Mouse (Mus musculus) brown adipose tissue, adult 24 weeks (tissue): ENCODE measurements around the gene Chd4. TPM values are rescaled to one million over a fixed set of nuclear protein-coding genes. Genes with fewer than 3 reads are reported as not detected.
"Not testable (repeated sequence)": the region's sequence is repeated elsewhere in the genome, so short reads cannot be mapped to it uniquely, and the experiment has no call there.

ENCODE experiments used
- H3K27ac ChIP-seq: fragments of 200-500 bp; replicated peaks from 2 replicates; pipeline ENCODE4 v1.5.1; 2012; ENCODE audit warnings: low read depth, mild to moderate bottlenecking, low read length
- H3K4me1 ChIP-seq: fragments of 200-500 bp; 2 replicates; pipeline ENCODE4 v1.6.1; 2012; ENCODE audit warnings: low read length, mixed read lengths; ENCODE audit not compliant: control insufficient read depth, insufficient read depth, insufficient read length
- H3K4me3 ChIP-seq: fragments of 200-500 bp; 2 replicates; pipeline ENCODE4 v1.5.1; 2012; ENCODE audit warnings: low read depth, mild to moderate bottlenecking, low read length, moderate library complexity; ENCODE audit not compliant: insufficient read depth
- polyA plus RNA-seq: library from polyadenylated mRNA; stranded (reverse); fragments of >200 nt; gene quantifications from 2 replicates; pipeline ENCODE4 v1.2.4, GENCODE M21; 2012; ENCODE audit not compliant: missing spikeins, insufficient read depth, insufficient read length

Chd4 gene
- polyA plus RNA-seq, 1 experiment = 90.8 TPM

DNA sequence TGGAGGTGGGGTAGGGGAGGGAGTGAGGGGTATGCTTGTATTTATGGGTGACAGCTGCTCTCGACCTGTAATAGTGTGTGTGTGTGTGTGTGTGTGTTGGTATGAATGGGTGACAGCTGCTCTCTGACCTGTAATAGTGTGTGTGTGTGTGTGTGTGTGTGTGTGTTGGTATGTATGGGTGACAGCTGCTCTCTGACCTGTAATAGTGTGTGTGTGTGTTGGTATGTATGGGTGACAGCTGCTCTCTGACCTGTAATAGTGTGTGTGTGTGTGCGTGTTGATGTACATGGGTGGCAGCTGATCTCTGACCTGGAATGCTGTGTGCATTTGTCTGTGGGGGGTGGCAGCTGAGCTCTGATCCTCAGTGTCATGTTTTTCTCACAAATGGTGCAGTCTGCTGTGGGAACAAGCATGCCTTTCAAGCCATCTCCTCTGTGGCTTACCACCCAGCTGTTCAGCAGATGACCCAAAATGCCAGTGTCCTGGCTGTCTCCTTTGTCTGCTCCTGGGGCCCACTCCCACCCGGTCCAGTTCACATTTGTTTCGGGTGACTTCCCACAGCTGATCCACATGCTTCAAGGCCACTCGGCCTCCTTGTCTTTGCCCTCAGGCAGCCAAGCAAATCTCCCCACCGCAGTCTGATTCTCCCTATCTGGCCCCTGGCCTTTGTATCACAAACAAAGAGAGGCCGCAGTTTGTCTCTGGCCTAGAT, 61.3 kb downstream of the Chd4 start:
- H3K4me1 ChIP-seq = no peaks in the 10 kb centered on the region
- no peak overlapping the region for H3K4me3 ChIP-seq
- H3K27ac ChIP-seq = no peak overlapping the region

DNA sequence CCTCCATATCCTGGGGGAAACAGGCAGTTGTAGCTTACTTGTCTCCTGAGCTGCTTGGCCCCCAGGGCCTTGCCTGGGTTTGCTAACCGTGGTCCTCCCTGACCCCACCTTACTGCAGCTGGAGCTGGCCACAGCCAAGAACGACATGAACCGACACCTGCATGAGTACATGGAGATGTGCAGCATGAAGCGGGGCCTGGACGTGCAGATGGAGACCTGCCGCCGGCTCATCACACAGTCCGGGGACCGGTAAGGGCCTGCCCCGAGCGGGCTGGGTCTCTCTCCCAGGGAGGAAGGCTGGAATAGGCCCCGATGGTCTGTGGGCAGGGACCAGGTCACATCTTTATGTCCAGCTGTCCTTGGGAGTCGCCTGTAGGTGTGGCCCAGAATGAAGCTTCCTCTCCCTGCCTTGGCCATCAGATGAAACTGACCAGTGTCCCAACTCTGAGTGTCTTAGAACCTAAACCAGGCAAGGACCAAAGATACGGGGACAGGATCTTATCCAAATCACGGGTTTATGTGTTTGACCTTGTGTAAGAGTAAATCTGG, 63.2 kb downstream of the Chd4 start:
- H3K4me3 ChIP-seq = no peak overlapping the region
- H3K4me1 ChIP-seq = no peaks in the 10 kb centered on the region
- H3K27ac ChIP-seq = no peak overlapping the region

DNA sequence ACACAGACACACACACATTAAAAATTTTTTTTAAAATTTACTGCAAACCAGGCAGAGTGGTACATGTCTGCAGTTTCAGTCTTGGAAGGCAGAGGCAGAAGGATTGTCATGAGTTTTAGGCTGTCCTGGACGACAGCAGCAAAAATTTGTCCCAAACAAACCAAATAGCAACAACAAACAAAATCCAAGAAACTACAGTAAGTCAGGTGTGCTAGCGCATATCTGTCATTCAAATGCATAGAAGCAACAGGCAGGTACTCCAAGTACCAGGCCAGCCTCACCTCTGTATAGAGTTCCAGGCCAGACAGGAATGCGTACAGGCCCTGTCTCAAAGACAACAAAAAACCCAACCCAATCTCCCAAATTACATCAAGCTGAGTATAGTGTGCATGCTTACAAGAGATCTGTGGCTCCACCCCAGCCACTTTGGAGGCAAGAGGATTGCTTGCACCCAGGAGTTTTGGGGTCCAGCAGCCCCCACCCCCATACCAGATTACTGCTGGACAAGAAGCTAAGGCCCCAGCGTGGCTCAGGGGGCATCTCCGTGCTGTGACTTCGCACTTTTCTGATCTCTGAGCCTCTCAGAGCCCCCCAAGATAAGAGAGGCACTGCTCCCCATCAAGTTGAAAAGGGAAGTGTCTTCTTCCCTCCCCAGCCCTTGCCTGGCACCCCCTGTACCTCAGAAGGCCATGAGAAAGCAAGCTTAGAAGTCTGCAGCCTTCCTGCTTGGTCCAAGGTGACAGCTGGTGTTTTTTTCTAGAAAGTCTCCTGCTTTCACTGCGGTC, 64.2 kb downstream of the Chd4 start:
- no peak overlapping the region for H3K27ac ChIP-seq
- no peaks in the 10 kb centered on the region for H3K4me1 ChIP-seq

DNA sequence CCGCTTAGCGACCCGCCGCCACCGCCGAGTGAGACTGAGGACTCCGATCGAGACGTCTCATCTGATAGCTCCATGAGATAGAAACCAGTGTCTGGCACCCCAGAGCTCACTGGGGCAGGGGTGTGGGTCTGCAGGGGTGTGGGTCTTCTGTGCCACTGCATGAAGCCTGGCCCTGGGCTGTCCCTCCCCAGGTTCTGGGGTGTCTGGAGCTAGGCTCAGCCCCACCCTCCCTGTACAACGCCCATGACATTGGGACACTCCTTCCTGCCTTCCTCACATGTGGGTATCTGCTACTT, 64.7 kb downstream of the Chd4 start:
- peak overlapping the region; percentile 32; the same call in 1 of the 2 replicates for H3K27ac ChIP-seq
- H3K4me3 ChIP-seq = no peak overlapping the region
- no peaks in the 10 kb centered on the region for H3K4me1 ChIP-seq

More for the DNA sequence above, 64.2 kb downstream of the Chd4 start:
- no peak overlapping the region for H3K4me3 ChIP-seq

DNA sequence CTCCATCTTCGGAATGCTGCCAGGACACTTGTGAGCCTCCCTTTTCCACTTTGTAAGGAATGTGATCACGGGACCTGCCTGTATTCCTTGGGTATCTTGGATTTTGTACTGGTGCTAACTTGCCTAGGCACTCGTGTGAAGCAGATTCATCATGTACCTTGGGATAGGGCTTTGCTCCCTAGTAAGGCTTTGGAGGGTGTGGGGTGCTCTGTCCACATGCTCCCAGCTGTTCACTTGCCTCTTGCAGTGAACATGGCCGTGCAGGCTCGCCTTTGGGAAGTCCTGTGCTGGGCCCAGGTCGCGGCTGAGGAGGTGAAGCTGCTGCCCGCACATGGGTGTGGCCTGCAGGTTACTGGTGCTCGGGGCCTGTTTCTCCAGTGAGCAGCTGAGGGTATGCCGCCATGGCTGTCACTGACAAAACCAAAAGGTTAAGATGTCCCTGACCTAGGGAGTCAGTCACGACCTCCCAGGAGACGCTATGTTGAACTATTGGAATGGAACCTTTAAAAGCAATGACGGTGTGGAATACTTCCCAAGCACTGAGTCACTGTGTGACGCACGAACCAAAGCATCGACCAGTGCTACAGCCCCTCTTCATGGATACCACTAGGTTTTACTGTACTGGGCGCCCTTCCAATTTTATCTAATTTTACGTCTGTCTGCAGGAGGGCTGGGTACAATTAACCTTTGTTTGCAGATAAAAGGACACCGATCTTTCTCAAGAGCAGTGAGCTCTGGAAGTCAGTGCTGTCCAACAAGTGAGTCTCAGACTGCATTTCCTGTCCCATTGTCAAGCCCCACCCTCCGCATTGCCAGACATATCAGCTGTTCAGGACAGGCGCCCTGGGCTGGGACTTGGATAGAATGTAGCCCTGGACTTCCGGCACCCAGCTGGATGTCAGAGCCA, 65.3 kb downstream of the Chd4 start:
- H3K4me1 ChIP-seq = no peaks in the 10 kb centered on the region
- peak overlapping the region; percentile 9; the same call in 1 of the 2 replicates for H3K4me3 ChIP-seq
- peak overlapping the region; percentile 32 for H3K27ac ChIP-seq

DNA sequence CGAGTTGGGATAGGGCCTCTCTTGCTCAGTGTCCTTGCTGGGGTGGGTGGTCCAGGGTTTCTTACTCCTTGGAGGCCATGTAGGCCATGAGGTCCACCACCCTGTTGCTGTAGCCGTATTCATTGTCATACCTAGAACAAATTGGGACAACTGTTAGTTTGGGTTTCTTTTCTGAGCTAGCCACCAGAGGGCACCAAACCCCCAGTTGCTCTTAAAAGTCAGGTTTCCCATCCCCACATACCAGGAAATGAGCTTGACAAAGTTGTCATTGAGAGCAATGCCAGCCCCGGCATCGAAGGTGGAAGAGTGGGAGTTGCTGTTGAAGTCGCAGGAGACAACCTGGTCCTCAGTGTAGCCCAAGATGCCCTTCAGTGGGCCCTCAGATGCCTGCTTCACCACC, 66.2 kb downstream of the Chd4 start:
- not testable (repeated sequence) for H3K4me1 ChIP-seq, H3K27ac ChIP-seq
- 0 out of 2 replicates have a peak overlapping the region, but pooled peaks have one; percentile 1 for H3K4me3 ChIP-seq

DNA sequence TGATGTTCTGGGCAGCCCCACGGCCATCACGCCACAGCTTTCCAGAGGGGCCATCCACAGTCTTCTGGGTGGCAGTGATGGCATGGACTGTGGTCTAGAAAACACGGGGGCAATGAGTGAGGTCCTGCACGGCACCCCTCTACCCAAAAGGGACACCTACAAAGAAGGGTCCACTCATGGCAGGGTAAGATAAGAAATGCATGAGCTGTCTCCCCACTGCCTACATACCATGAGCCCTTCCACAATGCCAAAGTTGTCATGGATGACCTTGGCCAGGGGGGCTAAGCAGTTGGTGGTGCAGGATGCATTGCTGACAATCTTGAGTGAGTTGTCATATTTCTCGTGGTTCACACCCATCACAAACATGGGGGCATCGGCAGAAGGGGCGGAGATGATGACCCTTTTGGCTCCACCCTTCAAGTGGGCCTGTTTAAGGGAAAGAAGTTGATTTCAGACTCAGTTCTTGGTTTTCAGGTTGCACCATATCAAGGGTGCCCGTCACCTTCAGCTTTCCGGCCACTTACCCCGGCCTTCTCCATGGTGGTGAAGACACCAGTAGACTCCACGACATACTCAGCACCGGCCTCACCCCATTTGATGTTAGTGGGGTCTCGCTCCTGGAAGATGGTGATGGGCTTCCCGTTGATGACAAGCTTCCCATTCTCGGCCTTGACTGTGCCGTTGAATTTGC, 67.0 kb downstream of the Chd4 start:
- not testable (repeated sequence) for H3K4me1 ChIP-seq, H3K27ac ChIP-seq, H3K4me3 ChIP-seq

DNA sequence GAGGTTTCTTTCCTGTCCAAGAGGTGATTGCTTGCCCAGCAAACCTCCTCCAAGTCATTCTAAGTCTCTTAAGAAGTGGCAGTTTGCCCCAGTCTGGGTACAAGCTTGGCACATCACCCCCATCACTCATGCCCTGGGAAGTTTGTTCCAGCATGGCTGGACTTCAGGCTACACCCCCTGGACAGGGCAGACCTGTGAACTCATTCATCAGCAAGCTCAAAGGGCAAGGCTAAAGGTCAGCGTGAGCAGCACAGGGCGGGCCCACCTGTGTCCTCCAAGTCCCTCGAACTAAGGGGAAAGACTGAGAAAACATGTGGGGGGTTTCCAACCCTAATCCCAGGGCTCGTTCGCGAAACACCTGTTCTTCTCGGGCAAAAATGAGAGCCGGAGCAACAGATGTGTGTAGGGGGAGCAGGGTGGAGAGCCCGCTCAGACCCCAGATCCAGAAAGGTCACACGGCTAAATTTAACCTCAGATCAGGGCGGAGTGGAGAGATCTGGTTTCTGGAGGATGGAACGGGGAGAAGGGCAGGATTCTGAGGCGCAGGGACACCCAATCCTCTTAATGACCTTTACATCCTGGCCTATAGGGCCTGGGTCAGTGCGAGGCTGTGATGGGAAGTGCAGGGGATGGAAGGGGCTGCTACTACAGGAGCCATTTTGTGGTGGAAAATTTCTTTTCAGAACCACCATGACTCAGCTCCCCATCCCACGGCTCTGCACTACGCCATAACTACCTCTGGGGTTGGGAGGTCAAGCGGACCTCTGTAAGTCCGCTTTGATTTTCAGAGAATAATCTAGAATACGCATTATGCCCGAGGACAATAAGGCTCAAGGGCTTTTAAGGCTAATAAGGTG, 68.2 kb downstream of the Chd4 start:
- Histone ChIP-seq H3K27ac (peak overlapping the region; percentile 91), H3K4me3 (peak overlapping the region; percentile 92), H3K4me1 (no peaks in the 10 kb centered on the region)

DNA sequence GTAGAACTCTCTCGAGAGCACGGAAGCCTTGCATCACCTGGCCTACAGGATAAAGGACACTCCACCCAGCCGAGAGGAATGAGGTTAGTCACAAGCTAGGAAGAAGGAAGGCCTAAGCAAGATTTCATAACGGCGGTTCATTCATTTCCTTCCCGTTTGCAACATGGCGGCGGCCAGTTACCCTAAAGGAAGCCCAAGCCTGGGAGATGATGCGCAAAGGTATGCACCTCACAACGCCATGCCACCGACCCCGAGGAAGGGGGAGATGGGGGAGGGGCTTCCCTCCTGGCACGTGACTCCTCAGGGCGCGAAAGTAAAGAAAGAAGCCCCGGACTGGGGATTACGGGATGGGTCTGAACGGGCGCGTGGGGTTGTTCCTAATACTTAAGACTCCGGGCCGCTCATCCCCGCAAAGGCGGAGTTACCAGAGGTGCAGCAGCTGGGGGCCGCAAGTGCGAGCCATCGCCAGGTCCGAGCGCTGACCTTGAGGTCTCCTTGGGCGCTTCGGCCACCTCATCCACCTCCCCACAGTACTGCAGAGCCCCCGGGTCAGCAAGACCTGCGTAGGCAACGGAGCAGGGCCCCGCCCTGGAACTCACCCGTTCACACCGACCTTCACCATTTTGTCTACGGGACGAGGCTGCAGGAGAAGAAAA, 69.0 kb downstream of the Chd4 start:
- Histone ChIP-seq H3K27ac (peak overlapping the region; percentile 91), H3K4me1 (no peaks in the 10 kb centered on the region), H3K4me3 (peak overlapping the region; percentile 92)

DNA sequence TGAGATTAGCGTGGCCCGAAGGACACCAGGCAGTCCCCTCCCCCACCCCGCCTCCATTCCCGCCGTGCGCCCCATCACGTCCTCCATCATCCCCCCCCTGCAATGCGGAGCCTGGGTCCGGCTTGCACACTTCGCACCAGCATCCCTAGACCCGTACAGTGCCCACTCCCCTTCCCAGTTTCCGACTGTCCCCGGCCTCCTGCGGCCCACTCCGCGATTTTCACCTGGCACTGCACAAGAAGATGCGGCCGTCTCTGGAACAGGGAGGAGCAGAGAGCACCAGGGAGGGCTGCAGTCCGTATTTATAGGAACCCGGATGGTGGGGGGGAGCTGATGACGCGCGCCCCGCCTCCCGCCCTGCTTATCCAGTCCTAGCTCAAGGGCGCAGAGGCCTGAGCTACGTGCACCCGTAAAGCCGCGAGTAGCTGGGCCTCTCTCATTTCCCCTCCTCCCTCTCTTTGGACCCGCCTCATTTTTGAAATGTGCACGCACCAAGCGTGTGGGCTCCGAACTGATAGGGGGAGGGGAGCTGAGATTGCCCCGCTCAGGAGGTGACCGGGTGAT, 69.6 kb downstream of the Chd4 start:
- H3K4me1 ChIP-seq = no peaks in the 10 kb centered on the region
- H3K27ac ChIP-seq = peak overlapping the region; percentile 97
- H3K4me3 ChIP-seq = peak overlapping the region; percentile 92

DNA sequence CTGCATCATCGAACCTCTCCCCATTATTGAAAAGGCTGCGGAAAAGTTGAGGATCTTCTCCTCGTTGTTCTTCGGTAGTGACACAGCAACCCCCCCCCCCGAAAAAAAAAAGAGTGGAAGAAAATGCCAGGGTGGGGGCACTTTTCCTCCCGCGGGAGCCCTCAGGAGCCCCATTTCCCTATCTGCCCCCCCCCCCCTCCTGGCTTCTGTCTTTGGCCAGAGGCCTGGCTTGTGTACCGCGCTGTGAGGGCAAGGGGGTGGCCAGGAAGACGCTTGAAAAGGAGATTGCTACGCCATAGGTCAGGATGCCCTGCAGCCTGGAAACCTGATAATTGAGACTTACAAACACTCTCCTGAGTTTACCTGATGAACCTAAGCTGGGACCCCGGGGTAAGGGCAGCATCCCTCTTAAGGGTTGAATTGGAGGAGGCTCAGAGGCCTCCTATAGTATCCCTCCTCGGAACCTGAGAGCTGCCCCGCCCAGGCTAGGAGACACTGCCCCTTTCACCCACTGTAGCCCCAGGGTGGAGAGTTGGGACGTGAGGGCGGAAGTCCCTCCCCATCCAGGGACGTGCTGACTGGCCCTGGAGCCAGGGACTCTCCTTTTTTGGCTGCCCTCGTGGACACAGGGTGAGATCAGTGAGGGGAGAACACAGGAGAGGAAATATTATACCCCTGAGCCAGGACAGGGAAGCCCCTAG, 70.4 kb downstream of the Chd4 start, which contains the start of gene Gapdh:
Gapdh (minus strand) TSS at position 417 of the 701 bp plus-strand sequence.
- Histone ChIP-seq H3K27ac (peak within 1 kb of the TSS; percentile 97), H3K4me1 (no peaks in the 10 kb centered on the region), H3K4me3 (peak within 1 kb of the TSS; percentile 92)

DNA sequence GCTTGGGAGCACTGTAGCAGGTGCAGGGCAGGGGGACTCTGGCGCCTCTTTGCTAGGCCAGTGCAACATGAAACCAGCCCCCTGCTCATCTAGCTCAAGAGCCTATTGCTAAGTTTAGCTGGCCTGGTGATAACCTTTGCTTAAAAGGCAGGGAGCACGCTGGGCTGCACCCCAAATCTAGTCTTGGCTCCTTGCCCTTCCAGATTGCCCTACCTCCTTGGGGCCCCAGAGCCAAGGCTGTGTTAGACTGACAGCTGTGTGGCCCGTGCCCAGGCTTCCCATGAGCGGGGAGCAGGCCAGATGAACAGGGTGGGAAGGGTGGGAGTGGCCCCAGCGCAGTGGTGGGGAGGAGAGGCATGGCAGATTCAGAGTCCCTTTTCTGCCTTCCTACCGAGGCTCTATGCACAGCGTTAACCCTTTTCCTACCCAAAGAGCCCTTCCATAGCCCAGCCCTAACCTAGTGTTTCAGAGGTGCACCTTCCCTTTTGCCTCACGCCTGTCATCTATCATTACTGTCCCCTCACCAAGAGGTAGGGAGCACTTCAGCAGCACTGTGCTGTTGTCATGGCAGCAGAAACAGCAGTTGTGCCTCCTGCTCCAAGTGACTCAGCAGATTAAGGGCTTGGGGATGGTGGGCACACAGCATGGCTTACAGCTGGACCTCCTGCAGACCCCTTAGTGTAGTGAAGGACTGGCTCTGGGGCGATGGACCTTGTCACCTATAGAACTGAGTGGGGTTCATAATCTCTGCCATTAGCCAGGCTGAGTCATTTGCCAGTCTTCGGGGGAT, 71.3 kb downstream of the Chd4 start:
- H3K27ac ChIP-seq = peak overlapping the region; percentile 97
- H3K4me3 ChIP-seq = peak overlapping the region; percentile 79
- no peaks in the 10 kb centered on the region for H3K4me1 ChIP-seq
